Mouse (Mus musculus) MEL (cell line): ENCODE results near the gene Fn1.

Experiments used
- CHD2 ChIP-seq: IDR thresholded peaks from 2 replicates; pipeline ENCODE4 v1.6.1; 2011; ENCODE audit warnings: low read length, improper control_type of control experiment
- CTCF ChIP-seq, 3 experiments: IDR thresholded peaks in 2 of 3; conservative IDR thresholded peaks in 1 of 3; 2 replicates each; pipeline ENCODE4 v1.5.1; 2011 to 2012; ENCODE audit warnings: low read length in 3 of 3, low read depth in 2 of 3, mild to moderate bottlenecking in 2 of 3, improper control_type of control experiment in 1 of 3, inconsistent platforms in 1 of 3, mixed read lengths in 1 of 3, moderate library complexity in 1 of 3; ENCODE audit not compliant: control insufficient read depth in 1 of 3, insufficient read depth in 1 of 3, poor library complexity in 1 of 3, severe bottlenecking in 1 of 3
- EP300 ChIP-seq, 2 experiments: IDR thresholded peaks; 2 replicates each; pipeline ENCODE4 v1.6.1; 2011; ENCODE audit warnings: improper control_type of control experiment in 2 of 2, low read length in 2 of 2, low read depth in 1 of 2, mild to moderate bottlenecking in 1 of 2
- GATA1 ChIP-seq: IDR thresholded peaks from 2 replicates; pipeline ENCODE4 v1.6.1; 2011; ENCODE audit warnings: low read depth, low read length, improper control_type of control experiment
- HCFC1 ChIP-seq: IDR thresholded peaks from 2 replicates; pipeline ENCODE4 v1.6.1; 2012; ENCODE audit warnings: low read depth, mild to moderate bottlenecking, inconsistent platforms, low read length, improper control_type of control experiment, moderate library complexity
- MAFK ChIP-seq: IDR thresholded peaks from 2 replicates; pipeline ENCODE4 v1.6.1; 2011; ENCODE audit warnings: low read depth, mild to moderate bottlenecking, low read length, improper control_type of control experiment, borderline replicate concordance
- NELFE ChIP-seq: IDR thresholded peaks from 2 replicates; pipeline ENCODE4 v1.6.1; 2011; ENCODE audit warnings: low read depth, low read length, improper control_type of control experiment
- POLR2A ChIP-seq, 2 experiments: IDR thresholded peaks; 2 replicates each; pipeline ENCODE4 v1.6.1; 2011 to 2012; ENCODE audit warnings: low read length in 2 of 2, mild to moderate bottlenecking in 2 of 2, control low read depth in 1 of 2, improper control_type of control experiment in 1 of 2, low read depth in 1 of 2, moderate library complexity in 1 of 2; ENCODE audit not compliant: control insufficient read depth in 1 of 2, insufficient read depth in 1 of 2, poor library complexity in 1 of 2
- RAD21 ChIP-seq: IDR thresholded peaks from 2 replicates; pipeline ENCODE4 v1.6.1; 2011; ENCODE audit warnings: mild to moderate bottlenecking, low read depth, low read length, improper control_type of control experiment
- SMC3 ChIP-seq: IDR thresholded peaks from 2 replicates; pipeline ENCODE4 v1.6.1; 2011; ENCODE audit warnings: low read depth, low read length, improper control_type of control experiment
- USF1 ChIP-seq: IDR thresholded peaks from 2 replicates; pipeline ENCODE4 v1.6.1; 2014; ENCODE audit warnings: low read depth, mild to moderate bottlenecking, inconsistent platforms, low read length, improper control_type of control experiment, moderate library complexity
- ZKSCAN1 ChIP-seq: IDR thresholded peaks from 2 replicates; pipeline ENCODE4 v1.6.1; 2012; ENCODE audit warnings: low read depth, mild to moderate bottlenecking, inconsistent platforms, low read length, improper control_type of control experiment, moderate library complexity

DNA sequence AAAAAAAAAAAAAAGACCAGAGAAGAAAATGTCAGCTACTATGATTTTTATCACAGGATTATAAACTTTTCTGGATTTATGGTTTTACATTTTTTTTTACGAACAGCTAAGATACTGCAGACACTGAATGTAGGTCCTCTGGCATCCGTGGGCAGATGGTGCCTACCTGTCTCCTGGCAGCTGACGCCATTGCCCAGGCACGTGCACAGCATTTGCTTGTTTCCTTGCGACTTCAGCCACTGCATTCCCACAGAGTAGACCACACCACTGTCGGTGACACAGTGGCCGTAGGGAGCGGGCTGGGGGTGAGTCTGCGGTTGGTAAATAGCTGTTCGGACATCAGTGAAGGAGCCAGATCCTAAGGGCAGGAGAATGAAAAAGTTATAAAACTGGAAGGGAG, 10.2 kb downstream of the Fn1 start:
- no peak for TF ChIP-seq RAD21
- TF ChIP-seq CTCF (IDR thresholded peaks at IDR 0.05 in 2 of 3, conservative IDR thresholded peaks at IDR 0.05 in 1 of 3; ENCODE audit: control insufficient read depth in 1 of 3, insufficient read depth in 1 of 3, low read depth in 2 of 3, low read length in 3 of 3, poor library complexity in 1 of 3, severe bottlenecking in 1 of 3), result no peak
- TF ChIP-seq SMC3, result no peak
- no peak for TF ChIP-seq POLR2A (IDR thresholded peaks at IDR 0.05; ENCODE audit: control insufficient read depth in 1 of 2, insufficient read depth in 1 of 2, low read depth in 1 of 2, low read length in 2 of 2, poor library complexity in 1 of 2)
- TF ChIP-seq GATA1, result no peak
- no peak for TF ChIP-seq ZKSCAN1
- no peak for TF ChIP-seq MAFK
- no peak for TF ChIP-seq NELFE
- TF ChIP-seq HCFC1, result no peak
- TF ChIP-seq CHD2, result no peak
- no peak for TF ChIP-seq EP300 (IDR thresholded peaks at IDR 0.05; ENCODE audit: low read depth in 1 of 2, low read length in 2 of 2)
- no peak for TF ChIP-seq USF1
